Mouse (Mus musculus) liver, adult (tissue): ENCODE data around the gene Chd5.

Experiments used
- GATA4 ChIP-seq: IDR thresholded peaks from 2 replicates; pipeline ENCODE4 v1.6.1; 2014; ENCODE audit warnings: mild to moderate bottlenecking, low read length; ENCODE audit not compliant: insufficient replicate concordance

The Chd5 gene

GRCm38 (mm10) chr4:152312186-152312585 lies 26.3 kb upstream of the Chd5 start:
- TF ChIP-seq GATA4, result no peak

- TF ChIP-seq GATA4, result no peak
Observed at GRCm38 (mm10) chr4:152313211-152313632, 25.2 kb upstream of the Chd5 start.

GRCm38 (mm10) chr4:152313934-152314333 lies 24.5 kb upstream of the Chd5 start:
- TF ChIP-seq GATA4, result no peak

GRCm38 (mm10) chr4:152315498-152316213 lies 22.8 kb upstream of the Chd5 start:
- no peak for TF ChIP-seq GATA4

- TF ChIP-seq GATA4, result no peak
Observed at GRCm38 (mm10) chr4:152317631-152318033, 20.8 kb upstream of the Chd5 start.

GRCm38 (mm10) chr4:152318517-152319234 lies 19.8 kb upstream of the Chd5 start, which contains the start of gene Rnf207:
Gene Rnf207, minus strand, starts transcription at chr4:152318993.
- no peak for TF ChIP-seq GATA4

- no peak for TF ChIP-seq GATA4
Observed at GRCm38 (mm10) chr4:152321464-152321863, 17.0 kb upstream of the Chd5 start.

GRCm38 (mm10) chr4:152324641-152325562 lies 13.5 kb upstream of the Chd5 start:
- no peak for TF ChIP-seq GATA4

GRCm38 (mm10) chr4:152325574-152326411 lies 12.7 kb upstream of the Chd5 start, which contains the start of gene Rpl22:
Gene Rpl22, plus strand, starts transcription at chr4:152325742.
- peak; percentile 20; the same call in 1 of the 2 replicates for TF ChIP-seq GATA4

- TF ChIP-seq GATA4, result no peak
Observed at GRCm38 (mm10) chr4:152326543-152326942, 11.9 kb upstream of the Chd5 start.

GRCm38 (mm10) chr4:152328691-152329090 lies 9.8 kb upstream of the Chd5 start:
- TF ChIP-seq GATA4, result no peak

GRCm38 (mm10) chr4:152332952-152333351 lies 5.5 kb upstream of the Chd5 start:
- TF ChIP-seq GATA4, result no peak

- TF ChIP-seq GATA4, result no peak
Observed at GRCm38 (mm10) chr4:152333587-152333986, 4.9 kb upstream of the Chd5 start.

GRCm38 (mm10) chr4:152337772-152338171 lies 679 bp upstream of the Chd5 start:
- no peak for TF ChIP-seq GATA4
